Mouse (Mus musculus): ENCODE data around the gene Uchl1. TPM values are rescaled to one million over a fixed set of nuclear protein-coding genes. Genes with fewer than 3 reads are reported as not detected.

Gene Uchl1
- total and polyA plus RNA-seq, 3 experiments = not detected

DNA sequence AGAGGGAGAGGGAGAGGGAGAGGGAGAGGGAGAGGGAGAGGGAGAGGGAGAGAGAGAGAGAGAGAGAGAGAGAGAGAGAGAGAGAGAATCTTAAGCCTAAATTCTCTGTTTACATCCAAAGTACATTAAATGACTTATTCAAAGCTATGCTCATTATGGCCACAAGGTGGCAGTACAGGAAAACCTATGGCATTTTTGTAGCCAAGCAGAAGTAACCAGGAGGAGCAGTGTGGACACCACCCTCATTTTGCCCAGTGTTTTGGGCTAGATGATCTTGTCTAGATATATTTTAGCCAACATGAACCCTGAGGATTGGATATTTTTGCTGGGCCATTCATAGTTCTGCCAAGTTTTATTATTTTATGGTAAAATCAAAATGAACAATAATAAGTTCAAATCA is 21.2 kb downstream of the Uchl1 start:
- Histone ChIP-seq H3K36me3 (ENCODE audit: control insufficient read depth in 1 of 2, insufficient read depth in 2 of 2, low read length in 2 of 2) (no peaks in the 10 kb centered on the region), H3K79me2 (ENCODE audit: control insufficient read depth, insufficient read depth, low read length, poor library complexity) (no peaks in the 10 kb centered on the region), H3K27ac (ENCODE audit: control insufficient read depth, low read depth, low read length) (no peak overlapping the region), H3K27me3 (ENCODE audit: control insufficient read depth in 1 of 2, insufficient read depth in 2 of 2, low read length in 2 of 2) (no peaks in the 10 kb centered on the region), H3K9ac (ENCODE audit: control insufficient read depth, low read depth, low read length, poor library complexity, severe bottlenecking) (no peak overlapping the region), H3K4me1 (ENCODE audit: control insufficient read depth in 1 of 2, insufficient read depth in 2 of 2, low read length in 2 of 2) (no peaks in the 10 kb centered on the region), H3K9me3 (replicated peaks; ENCODE audit: insufficient read depth, low read length) (no peaks in the 10 kb centered on the region), H3K4me3 (ENCODE audit: control insufficient read depth in 1 of 2, insufficient read depth in 1 of 2, low read depth in 2 of 2, low read length in 2 of 2) (no peak overlapping the region)
- DNase-seq (ENCODE audit: low read depth, low spot score) = peak; percentile 63
- no peak for TF ChIP-seq MXI1 (IDR thresholded peaks at IDR 0.05; ENCODE audit: low read depth, low read length)
- no peak for TF ChIP-seq POLR2AphosphoS2 (IDR thresholded peaks at IDR 0.05; ENCODE audit: low read length)
- no peak for TF ChIP-seq ZMIZ1 (IDR thresholded peaks at IDR 0.05; ENCODE audit: low read depth, low read length)
- TF ChIP-seq GABPA (IDR thresholded peaks at IDR 0.05; ENCODE audit: low read depth, low read length) = no peak
- TF ChIP-seq USF1 (IDR thresholded peaks at IDR 0.05; ENCODE audit: low read depth, low read length) = no peak
- TF ChIP-seq NELFE (IDR thresholded peaks at IDR 0.05; ENCODE audit: low read depth, low read length) = no peak
- TF ChIP-seq TCF12 (IDR thresholded peaks at IDR 0.05; ENCODE audit: low read depth, low read length) = no peak
- TF ChIP-seq MAZ (IDR thresholded peaks at IDR 0.05; ENCODE audit: low read depth, low read length) = no peak
- TF ChIP-seq CTCF (IDR thresholded peaks at IDR 0.05 in 2 of 3, conservative IDR thresholded peaks at IDR 0.05 in 1 of 3; ENCODE audit: control insufficient read depth in 1 of 3, insufficient read depth in 1 of 3, low read depth in 2 of 3, low read length in 3 of 3, poor library complexity in 1 of 3, severe bottlenecking in 1 of 3) = peak; percentile 5 to 52 (median 47); a peak in 4 of 6 replicates
- TF ChIP-seq SMC3 (IDR thresholded peaks at IDR 0.05; ENCODE audit: low read depth, low read length) = peak; percentile 51
- no peak for TF ChIP-seq HCFC1 (IDR thresholded peaks at IDR 0.05; ENCODE audit: low read depth, low read length)
- peak; percentile 26; the same call in 1 of the 2 replicates for TF ChIP-seq ZC3H11A (IDR thresholded peaks at IDR 0.05; ENCODE audit: low read depth, low read length)
- TF ChIP-seq RAD21 (IDR thresholded peaks at IDR 0.05; ENCODE audit: low read depth, low read length) = peak; percentile 59
- no peak for TF ChIP-seq USF2 (IDR thresholded peaks at IDR 0.05; ENCODE audit: borderline replicate concordance in 1 of 2, insufficient read depth in 1 of 2, low read depth in 1 of 2, low read length in 2 of 2)
- TF ChIP-seq TBP (IDR thresholded peaks at IDR 0.05; ENCODE audit: low read depth, low read length) = no peak
- no peak for TF ChIP-seq UBTF (IDR thresholded peaks at IDR 0.05; ENCODE audit: borderline replicate concordance, insufficient read depth, low read depth, low read length)
- TF ChIP-seq CHD2 (IDR thresholded peaks at IDR 0.05; ENCODE audit: low read length) = no peak
- TF ChIP-seq POLR2AphosphoS5 (IDR thresholded peaks at IDR 0.05; ENCODE audit: borderline replicate concordance, low read depth, low read length) = no peak
- no peak for TF ChIP-seq POLR2A (IDR thresholded peaks at IDR 0.05; ENCODE audit: control insufficient read depth in 1 of 2, insufficient read depth in 1 of 2, low read depth in 1 of 2, low read length in 2 of 2, poor library complexity in 1 of 2)
- no peak for TF ChIP-seq E2F4 (IDR thresholded peaks at IDR 0.05; ENCODE audit: borderline replicate concordance, low read depth, low read length)
- TF ChIP-seq KAT2A (conservative IDR thresholded peaks at IDR 0.05; ENCODE audit: low read depth, low read length) = no peak
- no peak for TF ChIP-seq SIN3A (IDR thresholded peaks at IDR 0.05; ENCODE audit: low read length)
- TF ChIP-seq GATA1 (IDR thresholded peaks at IDR 0.05; ENCODE audit: low read depth, low read length) = no peak
